1 mouse cellular context compared by ENCODE assay signal in the genomic region with DNA sequence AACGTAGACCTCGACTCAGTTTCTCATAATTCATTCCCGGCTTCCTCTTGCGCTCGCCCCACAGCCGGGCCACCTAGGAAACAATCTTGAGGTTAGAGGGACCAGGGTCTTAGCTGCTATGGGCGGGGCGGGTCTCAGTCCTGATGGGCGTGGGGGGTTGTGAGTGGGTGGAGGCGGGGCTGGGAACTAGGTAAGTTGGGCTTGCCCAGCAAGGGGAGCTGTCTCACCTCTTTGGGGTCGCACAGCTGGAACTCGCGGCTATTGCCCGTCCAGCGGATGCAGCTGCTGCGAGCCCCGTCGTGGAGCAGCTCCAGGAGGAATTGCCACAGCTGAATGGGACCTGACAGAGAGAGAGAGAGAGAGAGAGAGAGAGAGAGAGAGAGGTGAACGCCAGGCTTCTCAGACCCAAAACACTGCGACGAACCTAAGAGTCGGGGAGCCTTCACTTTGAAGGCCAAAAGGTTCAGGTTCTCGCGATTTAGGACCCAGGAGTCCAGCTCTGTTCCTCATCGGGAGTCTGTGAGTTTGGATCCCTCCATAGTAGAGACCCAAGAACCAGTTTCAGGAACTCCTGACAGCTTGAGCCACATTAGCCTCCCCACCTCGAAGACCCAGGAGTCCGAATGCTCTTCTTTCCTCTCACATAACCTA.
TF ChIP-seq lines count a peak whose summit lies in the region.

No protein-coding gene starts in this region.

TF ChIP-seq in ES-E14, 5 proteins besides CTCF, POLR2A, EP300 and RAD21:
- no peak for TF ChIP-seq MAFK (IDR thresholded peaks at IDR 0.05; ENCODE audit: insufficient read depth, low read depth, low read length)
- no peak for TF ChIP-seq ZC3H11A (IDR thresholded peaks at IDR 0.05; ENCODE audit: borderline replicate concordance, low read depth, low read length)
- TF ChIP-seq CHD2 (IDR thresholded peaks at IDR 0.05; ENCODE audit: low read depth, low read length), result no peak
- TF ChIP-seq ZNF384 (IDR thresholded peaks at IDR 0.05; ENCODE audit: low read depth, low read length), result no peak
- no peak for TF ChIP-seq HCFC1 (IDR thresholded peaks at IDR 0.05; ENCODE audit: borderline replicate concordance, insufficient read depth, low read length)
